Mouse (Mus musculus) T-helper 2 cell (primary cell): ENCODE results near the gene S100a11.

Source experiments
- in situ Hi-C: fragments of 300-600 bp; cut with MboI, MseI; formaldehyde crosslinking; loops from one replicate; pipeline ENCODE4 v1.15.1; 2025; ENCODE audit warnings: high pct_unique_total_duplicates

S100a11 gene

DNA sequence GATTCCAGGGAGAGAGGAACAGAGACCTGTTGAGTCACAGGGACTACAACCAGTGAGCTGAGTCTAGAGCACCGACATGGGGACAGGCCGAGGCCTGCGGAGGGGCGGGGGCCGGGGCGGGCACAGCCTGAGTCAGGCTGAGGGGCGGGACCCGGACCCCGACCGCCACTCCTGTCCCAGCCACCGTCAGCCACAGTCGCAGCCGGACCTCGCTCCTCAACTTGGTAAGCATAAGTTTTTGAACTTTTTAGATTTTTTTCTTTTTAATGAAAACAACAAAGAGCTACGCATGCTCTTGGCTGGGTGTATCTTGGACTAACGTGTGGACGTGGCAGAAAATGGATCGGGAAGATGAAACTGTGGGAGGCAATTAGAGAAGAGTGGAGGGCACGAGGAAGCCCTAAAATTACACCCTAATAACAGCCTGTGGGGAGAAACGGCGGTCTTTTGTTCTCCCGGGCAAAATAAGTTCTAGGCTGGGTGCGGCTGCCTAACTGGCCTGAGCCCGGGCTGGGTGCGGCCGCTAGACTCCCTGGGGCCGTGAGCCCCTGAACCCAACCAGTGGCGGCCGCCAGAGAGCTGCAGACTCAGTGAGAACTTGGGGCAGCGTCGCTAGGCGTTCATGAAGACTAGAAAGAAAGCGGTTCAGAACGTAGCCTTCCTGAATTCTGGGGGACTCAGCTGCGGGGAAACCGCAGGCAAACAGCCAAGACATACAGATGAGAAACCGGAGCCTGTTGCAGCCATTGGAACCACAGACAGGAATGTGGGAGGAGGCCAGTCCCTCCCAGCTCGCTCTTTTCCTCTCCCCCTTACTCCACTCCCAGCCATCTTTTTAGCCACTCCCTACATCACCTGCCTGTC, at the start of gene S100a11:
S100a11 (plus strand) TSS at position 159 of the 864 bp plus-strand sequence.
- in situ Hi-C loops: no loop called here

DNA sequence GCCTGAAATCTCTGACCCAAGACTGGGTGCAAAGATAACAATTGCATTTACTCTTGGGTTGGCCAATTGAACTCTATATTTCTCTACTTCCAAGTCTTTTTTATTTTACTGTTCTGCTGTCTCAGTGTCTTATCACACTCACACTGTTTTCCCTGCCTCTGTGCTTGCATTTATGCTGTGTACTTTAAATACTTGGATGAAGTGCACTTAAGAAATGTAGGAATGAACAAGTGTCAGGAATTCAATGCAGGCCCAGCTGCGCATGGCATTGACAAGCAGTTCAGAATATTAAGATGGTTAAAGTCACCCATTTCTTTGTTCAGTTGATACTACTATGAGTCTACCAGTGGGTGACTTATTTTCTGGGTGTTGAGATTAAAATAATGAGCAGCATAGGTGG, 40.2 kb upstream of the S100a11 start:
- in situ Hi-C loops: no loop called here

DNA sequence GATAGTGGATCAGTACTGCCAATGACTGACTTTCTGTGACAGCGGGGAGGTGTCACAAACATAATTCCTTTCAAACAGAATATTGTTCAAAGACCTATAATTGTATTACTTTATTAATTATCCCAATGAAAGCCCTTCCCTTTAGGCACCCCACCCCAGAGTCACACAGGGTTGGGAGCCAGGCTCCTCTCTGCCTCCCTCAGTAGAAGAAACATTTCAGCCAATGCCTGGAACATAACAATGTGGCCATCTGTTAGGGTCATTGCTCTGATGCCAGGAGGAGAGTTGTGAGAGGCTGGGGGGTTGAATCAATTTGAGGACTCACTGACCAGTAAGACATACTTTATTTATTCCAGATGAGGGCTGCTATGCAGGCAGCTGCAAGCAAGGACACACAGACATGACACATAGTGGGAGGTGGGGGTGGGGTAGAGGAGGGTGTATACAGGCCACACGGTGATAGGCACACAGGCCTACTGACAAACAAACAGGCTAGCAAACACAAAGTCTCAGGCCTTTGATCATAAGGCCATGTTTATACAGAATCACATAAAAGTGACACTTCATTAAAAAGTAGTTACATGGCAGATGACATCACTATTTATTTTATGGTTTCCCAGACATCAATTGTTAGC, 38.2 kb upstream of the S100a11 start:
- in situ Hi-C loops: no loop called here

DNA sequence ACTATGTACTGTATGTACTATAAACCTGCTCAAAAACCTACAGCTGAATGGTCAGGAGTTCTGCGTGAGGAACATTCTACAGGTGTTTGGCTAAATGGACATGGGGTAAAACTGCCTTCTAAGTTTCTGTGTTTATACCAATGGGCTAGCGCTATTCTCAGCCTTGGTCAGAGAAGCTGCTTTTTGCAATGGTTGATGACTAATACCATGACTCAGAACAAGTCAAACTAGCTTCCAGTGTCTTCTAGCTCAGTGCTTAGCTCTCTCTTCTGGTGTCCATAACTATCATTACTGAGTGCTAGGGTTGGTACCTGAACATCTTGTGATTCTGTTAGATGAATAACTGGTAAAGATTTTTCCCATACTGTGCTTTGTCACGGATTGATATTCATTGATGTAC, 34.7 kb upstream of the S100a11 start:
- in situ Hi-C loops: no loop called here

DNA sequence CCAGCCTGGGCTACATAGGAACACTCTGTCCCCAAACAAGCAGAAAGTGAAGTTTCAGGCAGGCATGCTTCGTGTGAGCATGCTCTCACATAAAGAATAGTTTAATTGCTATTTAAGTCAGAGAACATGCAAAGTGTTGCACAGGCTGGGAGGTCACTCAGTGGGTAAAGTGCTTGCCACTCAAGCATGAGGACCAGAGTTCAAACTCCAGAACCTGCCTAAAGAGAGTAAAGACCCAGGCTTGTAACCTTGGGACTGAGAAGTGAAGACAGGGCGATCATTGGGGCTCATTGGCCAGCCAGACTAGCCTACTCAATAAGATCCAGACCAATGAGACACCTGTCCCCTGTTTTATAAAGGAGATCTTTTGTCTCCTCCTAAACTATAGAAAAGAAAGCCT, 31.7 kb upstream of the S100a11 start:
- in situ Hi-C loops: no loop called here

DNA sequence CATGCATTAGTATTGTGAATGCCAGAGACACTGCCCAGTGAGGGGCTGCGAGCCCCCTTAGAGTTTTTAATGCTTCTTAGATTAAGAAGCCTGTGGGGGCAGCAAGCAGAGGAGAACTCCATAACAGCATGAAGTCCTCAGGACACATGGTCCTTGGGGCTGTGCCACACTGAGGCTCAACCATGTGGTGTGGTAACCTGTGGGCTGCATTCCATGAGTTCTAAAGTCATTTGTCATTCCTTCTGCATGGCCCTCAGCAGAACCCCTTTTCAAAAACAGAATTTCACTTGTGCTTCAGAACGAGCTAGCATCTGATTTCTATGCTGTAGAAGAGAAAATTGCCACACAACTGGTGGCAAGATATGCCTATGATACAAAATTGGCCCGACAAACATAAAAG, 28.1 kb upstream of the S100a11 start:
- in situ Hi-C loops: loop anchor here (5.0 kb wide), 3 partner anchors 45 to 375 kb away; no protein-coding TSS in a partner anchor

DNA sequence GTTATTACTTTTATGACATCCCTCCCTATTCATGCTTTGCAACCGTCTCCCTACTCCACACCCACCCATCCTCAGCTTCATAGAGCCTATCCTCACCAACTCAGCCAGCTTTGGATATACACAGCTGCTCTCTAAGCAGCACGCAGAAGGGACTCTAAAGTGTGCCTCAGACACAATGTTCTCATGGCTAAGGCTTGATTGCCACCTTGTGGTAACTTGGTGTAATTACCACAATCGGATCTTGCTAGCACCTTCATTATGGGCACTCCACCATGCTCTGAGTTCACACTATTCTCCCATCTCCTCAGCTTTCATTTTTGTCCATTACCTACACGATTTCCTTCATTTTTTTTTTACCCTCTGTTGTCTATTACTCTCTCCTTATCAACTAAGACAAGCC, 26.3 kb upstream of the S100a11 start:
- in situ Hi-C loops: loop anchor here (5.0 kb wide), 3 partner anchors 47 to 377 kb away; no protein-coding TSS in a partner anchor

DNA sequence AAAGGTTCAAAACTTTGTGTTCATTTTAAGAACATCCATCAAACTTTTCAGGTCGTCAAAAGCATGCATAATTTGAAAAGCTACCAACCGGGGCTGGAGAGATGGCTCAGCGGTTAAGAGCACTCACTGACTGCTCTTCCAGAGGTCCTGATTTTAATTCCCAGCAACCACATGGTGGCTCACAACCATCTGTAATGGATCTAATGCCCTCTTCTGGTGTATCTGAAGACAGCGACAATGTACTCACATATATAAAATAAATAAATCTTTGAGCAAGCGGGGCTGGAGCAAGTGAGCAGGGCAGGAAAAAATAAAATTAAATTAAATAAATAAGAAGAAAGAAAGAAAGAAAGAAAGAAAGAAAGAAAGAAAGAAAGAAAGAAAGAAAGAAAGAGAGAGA, 25.5 kb upstream of the S100a11 start:
- in situ Hi-C loops: loop anchor here (5.0 kb wide), 3 partner anchors 47 to 377 kb away; no protein-coding TSS in a partner anchor

DNA sequence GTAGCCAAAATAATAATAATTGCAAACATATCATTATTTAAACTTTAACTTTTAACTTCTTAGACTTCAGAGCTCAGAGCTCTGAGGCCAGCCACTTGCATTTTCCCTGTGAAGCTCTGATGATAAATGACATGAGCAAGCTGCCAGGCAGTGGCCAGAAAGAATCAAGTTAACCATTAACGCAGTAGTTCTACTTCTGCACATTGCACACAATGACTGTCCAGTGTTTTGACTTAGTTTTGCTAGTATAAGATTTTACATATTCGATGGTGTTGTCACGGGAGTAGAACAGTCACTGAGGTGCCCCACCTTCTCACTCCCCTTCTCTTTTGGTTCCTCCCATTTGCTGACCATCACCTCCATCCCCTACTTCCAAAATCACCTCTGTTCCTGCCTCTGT, 23.2 kb upstream of the S100a11 start:
- in situ Hi-C loops: no loop called here

DNA sequence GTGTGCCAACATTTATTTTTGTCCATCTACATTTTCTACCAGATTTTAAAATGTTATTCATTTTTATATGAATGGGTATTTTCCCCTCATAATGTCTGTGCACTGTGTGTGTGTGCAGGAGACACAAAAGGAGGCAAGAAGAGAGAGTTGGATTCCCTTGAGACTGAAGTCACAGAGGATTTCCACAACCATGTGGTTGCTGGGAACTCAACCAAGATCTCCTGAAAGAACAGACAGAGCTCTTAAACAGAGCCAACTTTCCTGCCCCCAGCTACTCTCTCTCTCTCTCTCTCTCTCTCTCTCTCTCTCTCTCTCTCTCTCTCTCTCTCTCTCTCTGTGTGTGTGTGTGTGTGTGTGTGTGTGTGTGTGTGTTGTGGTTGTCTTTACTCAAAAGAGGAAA, 21.2 kb upstream of the S100a11 start:
- in situ Hi-C loops: no loop called here

DNA sequence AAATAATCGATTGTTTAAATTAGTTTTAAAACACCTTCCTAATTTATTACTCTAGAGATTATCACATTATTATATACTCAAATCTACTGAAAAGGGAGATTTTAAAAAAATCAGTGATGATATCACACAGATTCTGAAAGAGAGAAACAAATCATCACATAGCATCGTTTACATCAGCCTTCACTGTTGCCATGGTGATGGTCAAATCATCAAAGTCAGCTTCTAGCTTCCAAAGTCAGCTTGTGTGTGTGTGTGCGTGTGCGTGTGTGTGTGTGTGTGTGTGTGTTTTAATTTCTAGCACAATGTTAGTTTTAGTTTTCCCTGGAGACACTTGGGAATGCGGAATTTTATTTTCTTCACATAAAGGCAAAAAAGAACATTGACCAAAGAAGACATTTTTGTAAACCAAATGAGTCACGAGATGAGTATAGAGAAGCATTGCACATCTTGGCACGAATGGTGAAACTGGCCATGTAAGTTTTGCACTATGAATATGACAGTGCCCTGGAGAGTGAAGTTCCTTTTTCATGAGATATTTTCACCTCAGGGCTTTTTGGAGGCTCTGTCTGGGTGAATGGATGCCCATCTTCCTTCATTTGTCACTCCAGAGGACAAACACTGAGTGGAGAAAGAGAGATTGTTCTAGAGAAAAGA, 15.6 kb upstream of the S100a11 start:
- in situ Hi-C loops: loop anchor here (5.0 kb wide), 1 partner anchor 48 kb away; no protein-coding TSS in a partner anchor

DNA sequence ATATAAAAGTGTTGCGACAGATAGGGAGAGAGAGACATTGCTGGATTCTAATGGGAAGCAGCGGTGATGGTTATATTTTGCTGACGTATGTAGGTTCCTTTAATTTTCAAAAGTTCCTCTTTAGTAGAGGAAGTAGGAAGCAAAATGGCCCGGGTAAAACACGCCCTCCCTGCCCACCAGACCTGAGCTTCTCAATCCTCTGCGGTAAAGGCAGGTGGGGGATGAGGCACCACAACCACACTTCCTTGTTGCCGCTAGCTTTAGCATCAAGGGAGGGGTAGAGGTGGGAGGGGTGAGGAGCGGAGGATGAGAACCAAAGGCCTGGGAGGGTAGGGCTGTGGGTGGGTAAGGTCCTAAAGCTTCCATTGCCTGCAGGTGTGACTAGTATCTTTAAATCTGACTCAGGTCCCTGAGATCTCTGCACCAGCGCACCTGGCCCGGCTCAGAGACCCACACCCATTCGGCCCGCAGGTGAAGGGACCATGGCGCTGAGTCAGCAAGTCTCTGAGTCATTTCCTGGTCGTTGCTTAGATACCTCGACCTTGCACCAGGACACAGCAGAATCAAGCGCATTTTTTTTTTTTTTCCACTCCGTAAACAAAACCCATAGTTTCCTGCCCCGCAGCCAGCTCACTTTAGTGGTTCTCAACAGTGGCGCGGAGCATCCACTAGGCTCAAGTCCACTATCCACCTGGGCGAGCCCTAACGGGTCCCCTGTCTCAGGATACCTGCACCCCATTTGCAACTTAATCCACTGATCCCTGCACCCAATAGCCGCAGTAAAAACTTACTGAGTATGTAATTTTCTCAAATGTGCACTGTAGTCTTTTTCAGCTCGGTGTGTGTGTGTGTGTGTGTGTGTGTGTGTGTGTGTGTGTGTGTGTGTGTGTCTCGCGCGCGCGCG, 14.1 kb upstream of the S100a11 start:
- in situ Hi-C loops: loop anchor here (5.0 kb wide), 1 partner anchor 46 kb away; no protein-coding TSS in a partner anchor

DNA sequence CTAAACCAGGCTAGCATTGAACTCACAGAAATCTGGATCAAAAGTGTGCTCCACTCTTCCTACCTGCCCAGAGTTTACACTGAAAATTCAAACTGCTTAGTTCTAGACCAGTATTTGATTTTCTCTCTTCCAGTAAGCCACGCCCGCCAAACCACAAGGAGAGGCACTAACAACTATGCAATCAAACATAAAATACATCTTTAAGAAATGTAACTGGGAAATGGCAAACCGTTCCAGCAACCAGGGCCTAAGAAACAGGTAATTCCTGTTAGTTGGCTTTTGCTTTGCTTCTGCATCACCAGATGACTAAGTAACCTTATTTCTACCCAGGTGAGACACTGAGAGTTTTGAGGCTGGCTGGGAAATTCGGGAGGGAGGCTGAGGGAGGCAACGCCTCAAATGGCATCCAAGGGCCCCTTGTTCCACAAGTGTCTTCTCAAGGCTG, 13.4 kb upstream of the S100a11 start:
- in situ Hi-C loops: loop anchor here (5.0 kb wide), 1 partner anchor 45 kb away; no protein-coding TSS in a partner anchor

DNA sequence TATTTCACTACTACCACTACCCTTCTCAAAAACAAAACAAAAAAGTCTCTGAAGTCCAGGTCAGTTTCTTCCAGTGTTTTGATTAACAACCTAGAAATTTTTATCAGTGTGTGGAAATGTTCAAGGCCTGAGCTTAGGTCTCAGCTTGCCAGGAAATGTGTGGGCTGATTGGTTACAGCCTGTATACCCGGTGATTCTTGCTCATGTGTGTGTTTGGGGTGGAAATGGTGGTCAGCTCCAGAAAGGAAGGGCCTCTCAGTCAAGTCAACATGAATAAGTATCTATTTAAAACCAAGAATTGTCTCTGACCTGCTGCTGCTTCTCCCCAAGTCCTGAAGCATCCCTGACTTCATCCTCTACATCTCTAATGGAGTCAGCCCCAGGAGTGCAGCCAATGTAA, 11.0 kb upstream of the S100a11 start:
- in situ Hi-C loops: loop anchor here (5.0 kb wide), 1 partner anchor 43 kb away; no protein-coding TSS in a partner anchor

DNA sequence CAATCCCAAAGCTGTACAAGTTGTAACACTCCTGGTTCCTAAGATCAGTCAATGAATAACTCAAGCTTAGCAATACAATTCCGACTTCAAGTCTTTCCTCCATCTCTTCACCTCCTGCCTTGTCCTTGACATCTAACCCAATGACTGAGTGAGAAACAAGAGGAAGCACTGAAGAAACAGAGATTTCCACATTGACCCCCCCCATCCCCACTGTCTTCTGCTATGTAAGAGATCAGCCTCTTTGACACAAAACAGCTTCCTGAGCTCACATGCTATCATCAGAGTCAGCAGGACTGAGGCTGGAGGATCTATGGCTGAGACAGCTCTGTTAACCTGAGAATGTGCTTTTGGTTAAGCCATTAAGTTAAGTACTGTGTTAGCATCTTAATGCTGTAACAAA, 9.3 kb upstream of the S100a11 start:
- in situ Hi-C loops: no loop called here

DNA sequence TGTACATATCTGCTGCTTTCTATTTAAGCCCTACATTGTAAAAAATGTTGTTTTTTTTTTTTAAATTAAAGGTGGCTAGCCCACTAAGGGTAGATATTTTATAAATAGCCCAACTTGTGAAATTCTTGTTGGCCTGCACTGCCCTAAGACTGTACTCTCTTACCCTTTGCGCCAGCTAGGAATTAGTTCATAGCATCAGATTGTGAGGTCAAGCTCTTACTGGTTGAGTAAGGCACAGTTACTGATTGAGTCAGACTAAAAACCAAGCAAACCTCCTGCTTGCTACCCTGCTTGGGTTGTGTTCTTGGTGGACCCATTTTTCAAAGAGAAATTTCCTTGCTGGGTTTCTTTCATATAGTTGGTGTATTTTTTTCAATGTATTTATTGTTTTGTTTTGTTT, 8.5 kb upstream of the S100a11 start:
- in situ Hi-C loops: no loop called here

DNA sequence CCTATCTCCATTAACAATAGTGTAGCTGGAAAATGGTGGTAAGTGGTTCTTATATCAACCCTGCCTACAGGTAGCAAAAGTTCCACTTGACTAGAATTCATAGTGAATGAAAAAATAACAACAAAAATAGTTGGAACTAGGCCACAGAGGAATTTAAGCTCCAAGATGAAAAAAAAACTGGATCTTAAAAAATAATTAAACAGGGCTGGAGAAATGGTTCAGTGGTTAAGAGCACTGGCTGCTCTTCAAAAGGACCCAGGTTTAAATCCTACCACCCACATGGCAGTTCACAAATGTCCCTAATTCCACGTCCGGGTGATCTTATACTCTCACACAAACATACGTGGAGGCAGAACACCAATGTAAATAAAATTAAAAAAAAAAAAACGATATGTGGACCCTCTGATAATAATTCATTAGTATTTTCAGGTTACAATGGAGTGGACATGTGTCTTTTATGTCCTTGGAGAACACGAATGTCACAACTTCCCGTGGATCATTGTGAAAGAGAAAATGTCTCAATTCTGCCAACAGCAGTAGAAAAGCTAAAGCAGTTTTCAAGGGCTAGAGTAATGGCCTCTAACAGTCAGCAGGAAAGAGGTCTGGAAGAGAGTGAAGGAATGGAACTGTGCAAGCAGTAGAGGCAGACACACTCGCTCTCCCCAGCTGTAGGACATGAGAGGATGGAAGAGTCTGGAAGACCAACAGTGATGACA, 7.7 kb upstream of the S100a11 start:
- in situ Hi-C loops: no loop called here

DNA sequence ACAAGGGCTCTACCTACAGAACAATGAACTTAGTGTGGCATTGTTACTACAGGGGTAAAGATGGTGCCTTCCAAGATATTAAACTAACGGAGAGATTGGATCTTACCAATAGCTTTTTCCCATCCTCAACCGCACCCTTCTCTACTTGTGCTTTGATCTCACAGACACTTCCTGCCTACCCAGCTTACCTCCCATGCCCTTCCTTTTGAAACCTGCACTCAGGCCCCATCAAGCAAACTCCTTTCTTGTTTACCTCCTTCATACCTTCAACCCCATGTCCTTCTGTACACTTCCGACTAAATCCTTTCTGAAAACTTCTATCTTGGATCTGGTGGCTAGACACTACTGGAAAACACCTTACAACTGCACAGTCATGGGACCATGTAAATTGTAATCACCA, 5.7 kb upstream of the S100a11 start:
- in situ Hi-C loops: no loop called here

DNA sequence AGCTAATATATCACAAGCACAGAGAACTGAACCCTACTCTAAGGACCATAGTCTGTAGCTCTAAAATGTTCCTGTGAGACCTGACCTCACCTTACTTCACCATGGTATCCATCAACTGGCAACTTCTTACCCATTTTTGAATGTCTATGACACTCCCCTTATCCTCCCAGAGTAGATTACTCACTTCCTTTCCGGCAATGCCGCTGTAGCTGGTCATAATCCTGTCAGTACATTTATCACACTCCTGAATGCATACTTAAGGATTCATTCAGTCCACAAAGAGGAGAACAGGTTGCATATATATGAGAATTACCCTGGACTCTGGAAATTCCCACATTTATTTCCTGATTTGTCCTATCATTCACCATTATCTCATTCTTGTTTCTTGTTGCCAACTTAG, 2.9 kb upstream of the S100a11 start:
- in situ Hi-C loops: no loop called here

DNA sequence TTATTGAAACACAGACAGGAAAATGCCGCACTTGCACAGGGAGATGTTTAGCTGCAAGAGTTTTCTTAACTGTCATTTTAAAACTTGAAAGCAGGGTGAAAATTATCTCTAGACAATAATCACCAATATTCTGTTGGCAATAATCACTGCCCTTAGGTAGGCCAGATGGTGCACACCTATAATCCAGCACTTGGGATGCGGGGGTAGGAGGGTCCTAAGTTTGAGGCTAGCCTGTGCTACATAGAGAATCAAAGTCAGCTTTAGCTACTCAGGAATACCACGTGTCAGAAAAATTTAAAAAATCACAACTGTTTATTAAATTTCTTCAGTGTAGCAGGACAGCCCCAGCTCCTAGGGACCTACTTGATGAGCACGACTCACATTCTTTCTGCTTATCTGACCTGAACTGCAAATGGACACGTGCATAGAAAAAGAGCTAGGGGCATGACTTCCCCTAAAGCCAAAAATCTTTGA, 395 bp upstream of the S100a11 start:
- in situ Hi-C loops: no loop called here
